Mouse (Mus musculus) heart, embryonic 15.5 days (tissue): ENCODE results near the gene Arhgef15. TPM values are rescaled to one million over a fixed set of nuclear protein-coding genes. Genes with fewer than 3 reads are reported as not detected.
"Not testable (repeated sequence)": the region's sequence is repeated elsewhere in the genome, so short reads cannot be mapped to it uniquely, and the experiment has no call there.

Experiments used
- ATAC-seq: fragments of 200-750 bp; cut with Nextera tagmentation; replicated peaks from 2 replicates; pipeline ENCODE4 v1.8.0; 2017; ENCODE audit warnings: low read depth, moderate TSS enrichment; ENCODE audit not compliant: insufficient number of reproducible peaks, insufficient read depth, low FRiP score
- H3K27ac ChIP-seq: fragments of 300-500 bp; sonication (generic); 2 replicates; pipeline ENCODE4 v1.5.1; 2015; ENCODE audit warnings: mild to moderate bottlenecking, inconsistent platforms
- H3K27me3 ChIP-seq: fragments of 300-500 bp; sonication (generic); 2 replicates; pipeline ENCODE4 v1.6.1; 2015; ENCODE audit warnings: inconsistent platforms
- H3K36me3 ChIP-seq: fragments of 300-500 bp; sonication (generic); 2 replicates; pipeline ENCODE4 v1.6.1; 2015; ENCODE audit warnings: mild to moderate bottlenecking, inconsistent platforms
- H3K4me1 ChIP-seq: fragments of 300-500 bp; sonication (generic); replicated peaks from 2 replicates; pipeline ENCODE4 v1.6.1; 2015; ENCODE audit warnings: inconsistent platforms
- H3K4me2 ChIP-seq: fragments of 300-500 bp; sonication (generic); 2 replicates; pipeline ENCODE4 v1.6.1; 2015; ENCODE audit warnings: inconsistent platforms, mild to moderate bottlenecking, moderate library complexity
- H3K4me3 ChIP-seq: fragments of 300-500 bp; sonication (generic); 2 replicates; pipeline ENCODE4 v1.5.1; 2015; ENCODE audit warnings: mild to moderate bottlenecking, inconsistent platforms
- H3K9ac ChIP-seq: fragments of 300-500 bp; sonication (generic); 2 replicates; pipeline ENCODE4 v1.6.1; 2015; ENCODE audit warnings: mild to moderate bottlenecking, inconsistent platforms
- H3K9me3 ChIP-seq: fragments of 300-500 bp; sonication (generic); replicated peaks from 2 replicates; pipeline ENCODE4 v1.6.1; 2016; ENCODE audit warnings: inconsistent platforms
- WGBS: fragments of 180-500 bp; shearing (Covaris S2); methylation state at CpG from one replicate; pipeline ENCODE4 v1.1.7; 2015; ENCODE audit warnings: mixed read lengths; 5-methylcytosine and 5-hydroxymethylcytosine counted together
- polyA plus RNA-seq: library from polyadenylated mRNA; unstranded; fragments of >200 nt; fragmentation: Nextera tagmentation; extraction: Ambion mirVana; gene quantifications from 2 replicates; pipeline ENCODE4 v1.2.1, GENCODE M21; 2015

Arhgef15 gene
- polyA plus RNA-seq, 1 experiment from 2014 or later, result 10.8 TPM

DNA sequence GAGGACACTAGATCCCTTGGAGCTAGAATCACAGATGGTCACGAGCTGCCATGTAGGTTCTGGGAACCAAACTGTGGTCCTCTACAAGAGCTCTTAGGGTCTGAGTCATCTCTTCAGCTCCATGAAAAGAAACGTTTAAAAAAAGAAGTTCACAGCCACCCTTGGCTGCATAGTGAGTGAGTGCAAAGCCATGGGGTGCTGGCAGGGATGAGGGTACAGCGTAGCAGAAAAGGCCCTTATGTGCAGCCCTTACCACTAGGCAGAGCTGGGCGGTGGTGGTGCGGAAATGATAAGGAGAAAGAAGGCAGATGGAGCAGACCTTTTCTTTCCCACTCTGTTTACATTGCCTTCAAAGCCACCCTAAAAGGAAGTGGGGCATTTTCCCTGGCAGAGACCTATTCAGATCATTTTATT, 22.0 kb upstream of the Arhgef15 start:
- H3K9ac ChIP-seq, result no peak overlapping the region
- 46% methylated on average over 5 of the region's 5 CpGs for WGBS
- H3K36me3 ChIP-seq, result no peaks in the 10 kb centered on the region
- no peak overlapping the region for H3K4me2 ChIP-seq
- H3K4me3 ChIP-seq, result no peak overlapping the region
- H3K27me3 ChIP-seq, result no peaks in the 10 kb centered on the region; the same call in 1 of the 2 replicates
- no peak overlapping the region for H3K27ac ChIP-seq
- no peak for ATAC-seq
- no peaks in the 10 kb centered on the region for H3K9me3 ChIP-seq
- no peaks in the 10 kb centered on the region for H3K4me1 ChIP-seq

DNA sequence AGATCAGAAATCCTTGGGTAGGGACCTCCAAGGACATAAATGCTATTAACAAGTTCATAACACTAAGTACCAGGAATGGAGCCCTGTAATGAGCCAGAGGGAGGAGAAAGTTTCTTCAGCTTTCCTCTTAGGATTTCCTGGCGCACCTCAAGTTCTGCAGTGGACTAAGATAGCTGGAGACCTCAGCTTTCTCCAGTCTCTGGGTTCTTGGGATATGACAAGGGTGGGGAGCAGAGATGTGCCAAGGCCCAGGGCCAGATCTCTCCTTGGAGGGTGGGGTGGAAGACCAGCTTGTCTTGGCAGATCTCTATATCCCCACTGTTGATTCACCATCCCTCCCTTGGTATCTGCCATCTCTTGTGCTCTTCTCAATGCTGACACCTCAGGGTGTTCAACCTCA, 18.3 kb upstream of the Arhgef15 start:
- H3K27me3 ChIP-seq, result no peaks in the 10 kb centered on the region; the same call in 1 of the 2 replicates
- H3K4me1 ChIP-seq, result peaks cover 25% of the 10 kb centered on the region

DNA sequence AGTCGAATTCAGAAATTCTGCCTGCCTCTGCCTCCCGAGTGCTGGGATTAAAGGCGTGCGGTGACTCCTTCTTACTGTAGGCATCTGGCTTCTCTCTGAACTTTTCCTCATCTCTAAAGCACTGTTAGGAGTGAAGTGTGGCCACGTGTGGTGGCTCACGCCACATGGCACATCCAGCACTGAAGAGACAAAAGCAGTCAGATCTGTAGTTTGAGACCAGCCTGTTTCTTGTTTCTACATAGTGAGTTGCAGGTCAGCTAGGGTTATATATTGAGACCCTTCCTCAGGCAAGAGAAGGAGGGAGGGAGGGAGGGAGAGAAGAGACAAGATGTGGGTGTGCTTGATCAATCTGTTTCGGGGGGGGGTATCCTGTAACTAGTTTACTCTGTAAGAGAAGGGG, 17.8 kb upstream of the Arhgef15 start, which contains the start of gene Rangrf:
Rangrf (minus strand) TSS at position 101 of the 400 bp plus-strand sequence.
- Histone ChIP-seq H3K9me3 (no peaks in the 10 kb centered on the region), H3K4me1 (peaks cover 31% of the 10 kb centered on the region), H3K27ac (no peak within 1 kb of the TSS), H3K36me3 (no peaks in the 10 kb centered on the region), H3K27me3 (no peaks in the 10 kb centered on the region; the same call in 1 of the 2 replicates), H3K4me3 (peak within 1 kb of the TSS; percentile 57), H3K9ac (peak within 1 kb of the TSS; percentile 56; the same call in 1 of the 2 replicates), H3K4me2 (peak within 1 kb of the TSS; percentile 79)
- 71% methylated on average over 7 of the region's 7 CpGs for WGBS
- no peak for ATAC-seq

More for the DNA sequence above, 18.3 kb upstream of the Arhgef15 start:
- H3K27ac ChIP-seq, result no peak overlapping the region
- no peak overlapping the region for H3K4me3 ChIP-seq
- no peaks in the 10 kb centered on the region for H3K9me3 ChIP-seq
- WGBS, result 68% methylated on average over 1 of the region's 1 CpGs
- no peak overlapping the region for H3K9ac ChIP-seq
- no peaks in the 10 kb centered on the region for H3K36me3 ChIP-seq
- H3K4me2 ChIP-seq, result no peak overlapping the region
- no peak for ATAC-seq

DNA sequence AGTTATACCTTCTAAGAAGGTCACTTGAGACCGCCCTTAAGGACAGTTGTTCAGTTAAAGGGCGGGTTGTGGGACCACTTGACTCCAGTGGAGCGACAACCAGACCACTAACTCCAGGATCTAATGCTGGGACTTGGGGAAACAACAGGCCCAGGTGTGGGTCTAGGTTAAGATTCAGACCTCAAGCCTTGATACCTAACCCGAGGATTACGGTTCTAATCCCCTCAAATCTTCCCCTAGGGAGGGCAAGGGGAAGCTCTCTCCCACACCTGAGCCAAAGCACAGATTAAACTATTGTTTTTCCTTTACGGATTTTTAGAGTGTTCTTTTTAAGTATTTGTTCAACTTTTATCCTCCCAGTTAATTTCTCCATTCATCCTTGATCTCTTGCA, 16.8 kb upstream of the Arhgef15 start:
- ATAC-seq, result no peak
- H3K4me1 ChIP-seq, result peaks cover 32% of the 10 kb centered on the region
- H3K9ac ChIP-seq, result peak overlapping the region; percentile 56
- H3K9me3 ChIP-seq, result no peaks in the 10 kb centered on the region
- no peaks in the 10 kb centered on the region for H3K36me3 ChIP-seq
- H3K4me2 ChIP-seq, result peak overlapping the region; percentile 79
- H3K27me3 ChIP-seq, result no peaks in the 10 kb centered on the region; the same call in 1 of the 2 replicates
- H3K27ac ChIP-seq, result no peak overlapping the region
- peak overlapping the region; percentile 57 for H3K4me3 ChIP-seq
- 35% methylated on average over 6 of the region's 6 CpGs for WGBS

DNA sequence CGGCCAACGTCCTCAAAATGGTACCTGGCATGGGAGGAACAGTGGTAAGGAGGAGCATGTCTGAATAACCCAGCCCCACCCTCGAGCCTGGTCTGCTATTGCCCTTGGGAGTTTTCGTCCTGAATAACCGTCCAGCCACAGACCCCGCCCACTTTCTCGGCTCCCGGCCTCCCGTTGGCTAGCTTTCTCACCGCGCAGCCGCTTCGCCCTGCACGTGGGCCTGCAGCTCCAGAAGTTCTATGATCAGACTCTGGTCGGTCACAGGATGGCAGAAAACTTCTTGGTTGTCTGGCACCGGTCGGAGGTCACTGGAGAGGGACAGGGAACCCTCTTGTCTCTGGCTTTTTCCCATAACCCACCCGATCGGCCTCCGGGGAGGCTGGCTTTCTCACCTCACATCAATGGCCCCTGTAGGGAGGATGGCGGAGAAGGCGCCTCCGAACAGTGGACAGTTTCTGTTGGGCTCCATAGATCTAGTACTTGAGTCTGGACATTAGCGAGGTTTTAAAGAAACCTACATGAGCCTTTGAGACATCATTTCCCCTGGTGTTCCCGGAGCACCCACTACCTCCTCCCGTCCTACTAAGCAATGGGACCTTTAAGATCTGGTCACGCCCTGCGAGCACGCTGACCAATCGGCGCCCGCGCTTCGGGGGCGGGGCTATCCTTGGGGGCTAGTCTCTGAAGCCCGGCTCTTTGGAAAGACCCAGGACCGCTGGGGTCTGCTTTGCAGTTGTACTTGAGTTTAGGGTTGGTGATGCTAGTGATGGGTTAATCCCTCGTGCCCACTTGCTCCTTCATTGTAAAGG, 16.2 kb upstream of the Arhgef15 start:
- Histone ChIP-seq H3K4me3 (peak overlapping the region; percentile 57), H3K4me1 (peaks cover 35% of the 10 kb centered on the region), H3K27ac (peak overlapping the region; percentile 54), H3K9ac (peak overlapping the region; percentile 56), H3K4me2 (peak overlapping the region; percentile 79)
- peak; percentile 83 for ATAC-seq
- not testable (repeated sequence) for H3K27me3 ChIP-seq, H3K9me3 ChIP-seq, H3K36me3 ChIP-seq
- WGBS, result under 1% methylated on average over 38 of the region's 38 CpGs

DNA sequence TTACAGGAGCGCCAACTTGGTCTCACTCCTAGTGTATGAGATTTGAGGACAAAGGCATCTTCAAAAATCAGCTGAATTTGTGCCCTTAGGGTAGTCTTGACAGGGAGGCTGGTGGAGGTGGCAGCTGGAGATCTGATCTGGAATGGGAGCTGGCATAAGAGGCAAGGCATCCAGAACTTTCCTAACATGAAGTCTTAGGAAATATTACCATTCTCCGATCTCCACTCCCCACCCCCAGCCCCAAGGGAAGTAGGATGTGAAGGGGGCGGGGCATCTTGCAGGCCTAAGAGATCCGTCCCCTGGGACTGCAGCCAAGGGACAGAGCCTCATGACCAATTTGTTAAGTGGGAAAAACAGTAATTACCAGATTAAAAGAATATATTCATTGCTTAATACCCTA, 13.0 kb upstream of the Arhgef15 start:
- Histone ChIP-seq H3K27ac (no peak overlapping the region), H3K4me3 (no peak overlapping the region), H3K4me2 (no peak overlapping the region), H3K4me1 (peaks cover 44% of the 10 kb centered on the region), H3K27me3 (no peaks in the 10 kb centered on the region), H3K36me3 (no peaks in the 10 kb centered on the region), H3K9me3 (no peaks in the 10 kb centered on the region), H3K9ac (no peak overlapping the region)
- 67% methylated on average over 4 of the region's 4 CpGs for WGBS
- ATAC-seq, result no peak

DNA sequence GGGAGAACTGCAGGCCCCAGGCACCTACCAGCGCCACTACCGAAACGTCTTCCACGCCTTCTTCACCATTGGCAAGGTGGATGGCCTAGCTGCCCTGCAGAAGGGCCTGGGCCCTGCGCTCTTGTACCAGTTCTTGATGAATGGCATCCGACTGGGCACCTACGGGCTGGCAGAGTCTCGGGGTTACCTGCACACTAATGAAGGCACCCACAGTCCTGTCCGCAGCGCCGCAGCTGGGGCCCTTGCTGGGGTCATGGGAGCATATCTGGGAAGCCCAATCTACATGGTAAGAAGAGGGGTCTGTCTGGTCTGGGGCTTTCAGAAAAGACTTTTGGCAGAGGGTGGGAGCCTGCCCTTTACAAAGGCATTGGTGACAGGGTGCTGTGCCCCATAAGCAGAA, 11.5 kb upstream of the Arhgef15 start:
- Histone ChIP-seq H3K36me3 (no peaks in the 10 kb centered on the region), H3K9me3 (no peaks in the 10 kb centered on the region), H3K4me3 (no peak overlapping the region), H3K4me2 (no peak overlapping the region), H3K4me1 (peaks cover 40% of the 10 kb centered on the region), H3K9ac (no peak overlapping the region), H3K27ac (no peak overlapping the region), H3K27me3 (no peaks in the 10 kb centered on the region)
- WGBS, result 86% methylated on average over 11 of the region's 11 CpGs
- ATAC-seq, result no peak

DNA sequence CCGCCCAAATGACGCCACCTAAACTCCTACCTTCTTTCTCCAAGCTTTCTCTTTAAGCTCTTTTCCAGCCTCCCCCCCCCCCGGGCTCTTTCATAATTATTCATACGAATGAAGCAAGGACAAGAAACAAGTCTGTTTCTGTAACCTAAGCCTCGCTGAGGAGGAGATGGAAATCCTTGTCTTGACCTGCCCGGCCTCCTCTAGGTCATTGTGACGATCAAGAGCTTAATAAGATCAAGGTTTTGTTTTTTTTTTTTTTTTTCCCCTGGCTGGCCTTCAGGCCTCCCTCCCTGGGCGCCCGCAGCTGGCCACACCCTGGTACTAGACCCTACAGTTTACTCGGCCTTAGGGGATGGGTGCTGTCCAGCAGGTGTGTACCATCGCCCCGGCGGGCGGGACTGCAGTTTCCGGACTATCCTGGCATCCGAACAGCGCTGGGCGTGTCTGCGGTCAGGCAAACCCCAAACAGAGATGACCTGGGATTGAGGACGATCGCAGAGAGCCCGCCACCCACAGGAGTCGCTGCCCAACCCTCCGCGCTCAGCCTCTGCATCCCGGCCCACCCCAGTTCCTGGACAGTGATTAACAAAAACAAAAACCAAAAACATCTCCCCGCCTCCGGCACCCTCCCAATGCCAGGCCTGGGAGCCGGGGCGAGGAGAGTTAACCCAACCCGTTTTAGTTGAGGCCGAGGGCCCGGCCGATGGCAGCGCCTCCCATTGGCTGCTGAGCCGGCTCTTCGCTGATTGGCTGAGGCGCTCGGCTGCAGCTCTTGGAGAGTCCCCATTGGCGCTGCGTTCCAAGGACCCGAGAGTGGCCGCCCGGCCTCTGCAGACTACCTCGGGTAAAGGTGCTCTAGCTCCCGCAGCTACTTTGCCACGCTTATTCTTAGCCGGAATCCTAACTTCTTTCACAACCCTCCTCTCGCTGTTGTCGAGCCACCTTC, 10.3 kb upstream of the Arhgef15 start, which contains the start of gene Slc25a35:
Slc25a35 (plus strand) TSS at position 795 of the 946 bp plus-strand sequence.
- WGBS, result 1% methylated on average over 50 of the region's 50 CpGs
- H3K4me1 ChIP-seq, result peaks cover 34% of the 10 kb centered on the region
- ATAC-seq, result peak; percentile 91
- H3K9ac ChIP-seq, result peak within 1 kb of the TSS; percentile 66
- no peaks in the 10 kb centered on the region for H3K36me3 ChIP-seq
- no peaks in the 10 kb centered on the region for H3K27me3 ChIP-seq
- peak within 1 kb of the TSS; percentile 62 for H3K4me3 ChIP-seq
- no peaks in the 10 kb centered on the region for H3K9me3 ChIP-seq
- peak within 1 kb of the TSS; percentile 8; the same call in 1 of the 2 replicates for H3K27ac ChIP-seq
- H3K4me2 ChIP-seq, result peak within 1 kb of the TSS; percentile 93

DNA sequence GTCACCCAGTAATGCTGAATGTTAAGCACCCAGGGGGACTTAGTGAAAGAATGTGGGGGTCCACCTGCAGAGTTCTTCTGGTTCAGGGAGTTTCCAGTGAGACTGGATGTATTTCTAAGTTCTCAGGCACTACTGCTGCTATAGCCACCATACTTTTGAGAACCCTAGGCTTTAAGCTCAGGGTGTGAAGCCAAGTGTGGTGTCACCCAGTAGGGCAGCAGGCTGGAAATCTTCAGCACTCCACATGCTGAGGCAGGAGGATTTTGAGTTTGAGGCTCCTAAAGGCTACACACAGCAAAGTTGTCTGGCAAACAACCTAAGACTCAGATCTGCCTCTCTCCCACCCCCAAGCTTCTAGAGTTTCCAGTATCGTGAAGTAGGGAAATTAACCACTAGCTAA, 9.3 kb upstream of the Arhgef15 start:
- Histone ChIP-seq H3K27me3 (no peaks in the 10 kb centered on the region), H3K27ac (no peak overlapping the region), H3K4me1 (peaks cover 27% of the 10 kb centered on the region), H3K36me3 (no peaks in the 10 kb centered on the region), H3K4me2 (peak overlapping the region; percentile 93), H3K4me3 (no peak overlapping the region), H3K9me3 (no peaks in the 10 kb centered on the region), H3K9ac (no peak overlapping the region)
- WGBS, result 47% methylated on average over 1 of the region's 1 CpGs
- no peak for ATAC-seq

DNA sequence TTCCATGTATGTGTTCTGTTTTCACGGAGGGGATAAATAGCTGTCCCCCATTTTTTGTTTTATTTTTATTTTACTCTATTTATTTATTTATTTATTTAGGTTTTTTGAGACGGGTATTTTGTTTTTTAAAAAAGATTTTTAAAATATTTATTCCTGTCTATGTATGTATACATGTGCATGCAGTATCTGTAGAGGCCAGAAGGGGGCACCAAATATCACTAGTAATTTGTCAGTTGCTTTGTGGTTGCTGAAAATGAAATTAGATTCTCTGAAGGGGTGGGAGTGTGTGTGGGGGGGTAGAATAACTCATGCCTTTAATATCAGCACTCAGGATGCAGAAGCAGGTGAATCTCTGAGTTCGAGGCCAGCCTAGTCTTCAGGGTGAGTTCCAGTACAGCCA, 8.6 kb upstream of the Arhgef15 start:
- WGBS, result 32% methylated on average over 3 of the region's 3 CpGs
- no peak for ATAC-seq
- H3K4me2 ChIP-seq, result no peak overlapping the region

DNA sequence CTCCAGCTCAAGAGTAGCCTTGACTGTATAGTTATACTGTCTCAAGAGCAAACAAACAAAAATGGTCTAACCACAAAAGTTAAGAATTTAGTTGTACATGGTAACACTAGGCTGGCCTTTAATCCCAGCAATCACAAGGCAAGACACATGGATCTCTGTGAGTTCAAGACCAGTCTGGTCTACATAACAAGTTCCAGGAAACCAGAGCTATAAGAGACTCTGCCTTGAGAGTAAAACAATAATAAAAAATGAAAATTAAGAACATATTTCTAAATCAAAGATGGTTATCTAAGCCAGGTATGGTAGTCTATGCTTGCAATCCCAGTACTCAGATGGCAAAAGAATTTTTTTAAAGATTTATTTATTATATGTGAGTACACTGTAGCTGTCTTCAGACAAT, 7.8 kb upstream of the Arhgef15 start:
- Histone ChIP-seq H3K4me1 (peaks cover 13% of the 10 kb centered on the region), H3K4me3 (no peak overlapping the region)
- no peak for ATAC-seq

More for the DNA sequence above, 8.6 kb upstream of the Arhgef15 start:
- Histone ChIP-seq H3K27ac (no peak overlapping the region), H3K36me3 (no peaks in the 10 kb centered on the region), H3K9ac (no peak overlapping the region), H3K9me3 (no peaks in the 10 kb centered on the region), H3K4me3 (no peak overlapping the region), H3K4me1 (peaks cover 21% of the 10 kb centered on the region), H3K27me3 (no peaks in the 10 kb centered on the region)

More for the DNA sequence above, 7.8 kb upstream of the Arhgef15 start:
- no peak overlapping the region for H3K9ac ChIP-seq
- H3K9me3 ChIP-seq, result no peaks in the 10 kb centered on the region
- no peaks in the 10 kb centered on the region for H3K27me3 ChIP-seq
- no peak overlapping the region for H3K4me2 ChIP-seq
- H3K27ac ChIP-seq, result no peak overlapping the region
- no peaks in the 10 kb centered on the region for H3K36me3 ChIP-seq
